Mouse (Mus musculus) heart, postnatal 0 days (tissue): Measurements from ENCODE around the gene Cyp19a1. TPM values are rescaled to one million over a fixed set of nuclear protein-coding genes. Genes with fewer than 3 reads are reported as not detected.

Experiments
- ATAC-seq: fragments of 200-750 bp; cut with Nextera tagmentation; 2 replicates; pipeline ENCODE4 v1.8.0; 2017; ENCODE audit warnings: low read depth, moderate number of reproducible peaks, moderate library complexity; ENCODE audit not compliant: insufficient read depth
- DNase-seq: peaks from one replicate; pipeline ENCODE4 v3.0.0-alpha.2; 2016; ENCODE audit warnings: low spot score
- H3K27ac ChIP-seq: fragments of 300-500 bp; sonication (generic); 2 replicates; pipeline ENCODE4 v1.5.1; 2014; ENCODE audit warnings: low read depth, mild to moderate bottlenecking
- H3K27me3 ChIP-seq: fragments of 300-500 bp; sonication (generic); 2 replicates; pipeline ENCODE4 v1.6.1; 2014; ENCODE audit warnings: low read length, mixed read lengths; ENCODE audit not compliant: control insufficient read depth, insufficient read depth
- H3K36me3 ChIP-seq: fragments of 300-500 bp; sonication (generic); replicated peaks from 2 replicates; pipeline ENCODE4 v1.6.1; 2014; ENCODE audit warnings: low read length, mixed read lengths; ENCODE audit not compliant: control insufficient read depth, insufficient read depth
- H3K4me1 ChIP-seq: fragments of 300-500 bp; sonication (generic); 2 replicates; pipeline ENCODE4 v1.6.1; 2014; ENCODE audit warnings: antibody characterized with exemption; ENCODE audit not compliant: control insufficient read depth, insufficient read depth
- H3K4me2 ChIP-seq: fragments of 300-500 bp; sonication (generic); 2 replicates; pipeline ENCODE4 v1.6.1; 2014; ENCODE audit warnings: low read depth, mild to moderate bottlenecking, low read length, moderate library complexity
- H3K4me3 ChIP-seq: fragments of 300-500 bp; sonication (generic); 2 replicates; pipeline ENCODE4 v1.5.1; 2014; ENCODE audit warnings: low read depth, low read length
- H3K9ac ChIP-seq: fragments of 300-500 bp; sonication (generic); replicated peaks from 2 replicates; pipeline ENCODE4 v1.6.1; 2014; ENCODE audit warnings: low read depth, low read length, mixed read lengths
- H3K9me3 ChIP-seq: fragments of 300-500 bp; sonication (generic); replicated peaks from 2 replicates; pipeline ENCODE4 v1.6.1; 2016; ENCODE audit warnings: low read length; ENCODE audit not compliant: control insufficient read depth
- CTCF ChIP-seq: IDR thresholded peaks from 2 replicates; pipeline ENCODE4 v1.5.1; 2016; ENCODE audit warnings: antibody characterized with exemption, control low read depth, low read depth
- EP300 ChIP-seq: IDR thresholded peaks from 2 replicates; pipeline ENCODE4 v1.6.1; 2016; ENCODE audit warnings: antibody characterized with exemption, low read depth
- WGBS: fragments of 180-500 bp; shearing (Covaris S2); extraction: QIAGEN DNeasy Blood & Tissue Kit; methylation state at CpG from one replicate; pipeline ENCODE4 v1.1.7; 2014; 5-methylcytosine and 5-hydroxymethylcytosine counted together
- polyA plus RNA-seq: library from polyadenylated mRNA; unstranded; fragments of >200 nt; fragmentation: Nextera tagmentation; extraction: Ambion mirVana; gene quantifications from 2 replicates; pipeline ENCODE4 v1.2.1, GENCODE M21; 2015
- total RNA-seq: library from RNA; depleted of rRNA; stranded (reverse); fragments of >200 nt; gene quantifications from 2 replicates; pipeline ENCODE4 v1.2.3, GENCODE M21; 2014; ENCODE audit warnings: low replicate concordance

Cyp19a1 gene
- total and polyA plus RNA-seq, 2 experiments from 2014 or later, result not detected

GRCm38 (mm10) chr9:54299389-54299788, 31.5 kb upstream of the Cyp19a1 start:
- no peaks in the 10 kb centered on the region for H3K27me3 ChIP-seq
- no peak overlapping the region for H3K4me3 ChIP-seq
- TF ChIP-seq CTCF, result no peak
- no peak for TF ChIP-seq EP300
- H3K27ac ChIP-seq, result no peak overlapping the region
- no peak for DNase-seq
- no peak overlapping the region for H3K9ac ChIP-seq
- WGBS, result 62% methylated on average over 3 of the region's 3 CpGs
- H3K9me3 ChIP-seq, result no peaks in the 10 kb centered on the region
- H3K4me1 ChIP-seq, result no peaks in the 10 kb centered on the region
- H3K4me2 ChIP-seq, result no peak overlapping the region
- no peaks in the 10 kb centered on the region for H3K36me3 ChIP-seq
- ATAC-seq, result no peak

GRCm38 (mm10) chr9:54287804-54288203, 19.9 kb upstream of the Cyp19a1 start:
- DNase-seq (no peak), ATAC-seq (no peak)
- TF ChIP-seq EP300 (no peak), CTCF (no peak)
- no peak overlapping the region for H3K27ac ChIP-seq
- no peaks in the 10 kb centered on the region for H3K9me3 ChIP-seq
- H3K4me2 ChIP-seq, result no peak overlapping the region
- no peak overlapping the region for H3K4me3 ChIP-seq
- no peak overlapping the region for H3K9ac ChIP-seq
- H3K36me3 ChIP-seq, result no peaks in the 10 kb centered on the region
- H3K27me3 ChIP-seq, result peaks cover 21% of the 10 kb centered on the region
- no peaks in the 10 kb centered on the region for H3K4me1 ChIP-seq
- 70% methylated on average over 5 of the region's 5 CpGs for WGBS

- Histone ChIP-seq H3K4me3 (peak within 1 kb of the TSS; percentile 20), H3K27me3 (peaks cover 21% of the 10 kb centered on the region), H3K4me2 (peak within 1 kb of the TSS; percentile 44), H3K27ac (no peak within 1 kb of the TSS), H3K9me3 (no peaks in the 10 kb centered on the region), H3K36me3 (no peaks in the 10 kb centered on the region), H3K9ac (no peak within 1 kb of the TSS), H3K4me1 (no peaks in the 10 kb centered on the region)
- no peak for ATAC-seq
- DNase-seq, result no peak
- WGBS, result 3% methylated on average over 61 of the region's 61 CpGs
- TF ChIP-seq CTCF (no peak), EP300 (no peak)
Measured at GRCm38 (mm10) chr9:54286331-54286987, 18.5 kb upstream of the Cyp19a1 start, which contains the start of gene Gldn. Gene Gldn (plus strand): TSS chr9:54286486.

GRCm38 (mm10) chr9:54279046-54279589, 11.2 kb upstream of the Cyp19a1 start:
- Histone ChIP-seq H3K9ac (no peak overlapping the region), H3K4me3 (no peak overlapping the region), H3K4me2 (no peak overlapping the region), H3K36me3 (no peaks in the 10 kb centered on the region), H3K27me3 (0 out of 2 replicates have a peak, but pooled peaks cover 1% of the 10 kb centered on the region), H3K9me3 (no peaks in the 10 kb centered on the region), H3K4me1 (no peaks in the 10 kb centered on the region), H3K27ac (no peak overlapping the region)
- no peak for DNase-seq
- no peak for ATAC-seq
- WGBS, result 72% methylated on average over 12 of the region's 12 CpGs
- no peak for TF ChIP-seq EP300
- no peak for TF ChIP-seq CTCF

- ATAC-seq, result no peak
- WGBS, result 80% methylated on average over 4 of the region's 4 CpGs
- no peak overlapping the region for H3K4me2 ChIP-seq
- no peaks in the 10 kb centered on the region for H3K27me3 ChIP-seq
- H3K9ac ChIP-seq, result no peak overlapping the region
- DNase-seq, result no peak
- TF ChIP-seq CTCF (no peak), EP300 (no peak)
- H3K36me3 ChIP-seq, result no peaks in the 10 kb centered on the region
- no peaks in the 10 kb centered on the region for H3K4me1 ChIP-seq
- no peaks in the 10 kb centered on the region for H3K9me3 ChIP-seq
- no peak overlapping the region for H3K27ac ChIP-seq
- no peak overlapping the region for H3K4me3 ChIP-seq
Measured at GRCm38 (mm10) chr9:54275283-54275682, 7.4 kb upstream of the Cyp19a1 start.
